ENCODE assay signal across 8 mouse cellular contexts in genomic region chr16:17760657-17761056, GRCm38 (mm10). TPM values are rescaled to one million over a fixed set of nuclear protein-coding genes. Genes with fewer than 3 reads are reported as not detected.
DNase-seq lines count a peak whose midpoint lies in the region; ATAC-seq lines count a peak whose summit lies in the region.

No protein-coding gene starts in this region.

- no peaks in the 10 kb centered on the region for H3K9me3 ChIP-seq in embryonic facial prominence, embryonic 15.5 days (replicated peaks)
- no peaks in the 10 kb centered on the region for H3K9me3 ChIP-seq in limb, embryonic 15.5 days
- H3K9me3 ChIP-seq in midbrain, embryonic 15.5 days: no peaks in the 10 kb centered on the region

- H3K4me3 ChIP-seq in embryonic facial prominence, embryonic 15.5 days (replicated peaks): peak overlapping the region; percentile 61
- H3K4me3 ChIP-seq in limb, embryonic 15.5 days: peak overlapping the region; percentile 75
- H3K4me3 ChIP-seq in midbrain, embryonic 15.5 days: peak overlapping the region; percentile 79

- H3K27ac ChIP-seq in embryonic facial prominence, embryonic 15.5 days (replicated peaks): no peak overlapping the region
- no peak overlapping the region for H3K27ac ChIP-seq in limb, embryonic 15.5 days
- no peak overlapping the region for H3K27ac ChIP-seq in midbrain, embryonic 15.5 days

- WGBS in embryonic facial prominence, embryonic 15.5 days: 28% methylated on average over 8 of the region's 8 CpGs
- WGBS in limb, embryonic 15.5 days: 37% methylated on average over 8 of the region's 8 CpGs
- WGBS in midbrain, embryonic 15.5 days: 36% methylated on average over 8 of the region's 8 CpGs

- no peak overlapping the region for H3K9ac ChIP-seq in embryonic facial prominence, embryonic 15.5 days
- H3K9ac ChIP-seq in limb, embryonic 15.5 days: peak overlapping the region; percentile 85; the same call in 1 of the 2 replicates
- H3K9ac ChIP-seq in midbrain, embryonic 15.5 days: no peak overlapping the region

- H3K27me3 ChIP-seq in embryonic facial prominence, embryonic 15.5 days: no peaks in the 10 kb centered on the region
- no peaks in the 10 kb centered on the region for H3K27me3 ChIP-seq in limb, embryonic 15.5 days
- H3K27me3 ChIP-seq in midbrain, embryonic 15.5 days (replicated peaks): no peaks in the 10 kb centered on the region

- intact Hi-C loops in heart, postnatal 25 days (cut with DNase I): loop anchor here (5.0 kb wide), 1 partner anchor 47 kb away; no protein-coding TSS in a partner anchor

- H3K4me1 ChIP-seq in embryonic facial prominence, embryonic 15.5 days: peaks cover 29% of the 10 kb centered on the region
- H3K4me1 ChIP-seq in limb, embryonic 15.5 days: peaks cover 35% of the 10 kb centered on the region
- peaks cover 37% of the 10 kb centered on the region for H3K4me1 ChIP-seq in midbrain, embryonic 15.5 days

- peak; percentile 90 for DNase-seq in heart, adult 11 months
- DNase-seq in heart, postnatal 25 days (ENCODE audit: low spot score): no peak
- DNase-seq in adrenal gland, postnatal 14 days: peak; percentile 66
- peak; percentile 58 for DNase-seq in heart, postnatal 4 days
- DNase-seq in thymus, postnatal 10 days (ENCODE audit: low spot score in 2 of 2): peak; percentile 14 to 30

- peaks cover 21% of the 10 kb centered on the region for H3K36me3 ChIP-seq in embryonic facial prominence, embryonic 15.5 days
- H3K36me3 ChIP-seq in limb, embryonic 15.5 days: peaks cover 11% of the 10 kb centered on the region
- no peaks in the 10 kb centered on the region; the same call in 1 of the 2 replicates for H3K36me3 ChIP-seq in midbrain, embryonic 15.5 days (replicated peaks)

- ATAC-seq in embryonic facial prominence, embryonic 15.5 days (ENCODE audit: insufficient number of reproducible peaks, low FRiP score, low TSS enrichment, low read depth): no peak
- no peak for ATAC-seq in limb, embryonic 15.5 days (ENCODE audit: insufficient number of reproducible peaks, low FRiP score, low TSS enrichment, low read depth)
- no peak for ATAC-seq in midbrain, embryonic 15.5 days (replicated peaks)

- H3K4me2 ChIP-seq in embryonic facial prominence, embryonic 15.5 days (replicated peaks): peak overlapping the region; percentile 59
- H3K4me2 ChIP-seq in limb, embryonic 15.5 days: peak overlapping the region; percentile 75
- peak overlapping the region; percentile 64 for H3K4me2 ChIP-seq in midbrain, embryonic 15.5 days

RNA-seq across cellular contexts. Expression of gene Klhl22, which starts 1.2 kb away (rescaled TPM):
- 10 to 100 TPM; 16.1 to 16.7 TPM for total RNA-seq in heart, postnatal 25 days (2021)
- 40.3 and 43.1 TPM in 2 replicates for total RNA-seq in adrenal gland, postnatal 14 days (2021)
- 91.5 and 93.4 TPM in 2 replicates for polyA plus RNA-seq in embryonic facial prominence, embryonic 15.5 days (2015; fragmentation: Nextera tagmentation; extraction: Ambion mirVana)
- total RNA-seq in heart, postnatal 4 days (2021): 10 to 100 TPM; 24.6 to 25.1 TPM
- 83.9 and 88.5 TPM in 2 replicates for polyA plus RNA-seq in limb, embryonic 15.5 days (2015; fragmentation: Nextera tagmentation; extraction: Ambion mirVana)
- 93.2 and 93.4 TPM in 2 replicates for polyA plus RNA-seq in midbrain, embryonic 15.5 days (2015; fragmentation: Nextera tagmentation; extraction: Ambion mirVana)

RNA-seq across cellular contexts. Expression of gene Med15, which starts 28.0 kb away (rescaled TPM):
- 10 to 100 TPM; 24.5 to 26.6 TPM for total RNA-seq in heart, postnatal 25 days (2021)
- total RNA-seq in adrenal gland, postnatal 14 days (2021): 51.3 and 60.3 TPM in 2 replicates
- polyA plus RNA-seq in embryonic facial prominence, embryonic 15.5 days (2015; fragmentation: Nextera tagmentation; extraction: Ambion mirVana): 45.9 and 54.6 TPM in 2 replicates
- 10 to 100 TPM; 40.4 to 44.4 TPM for total RNA-seq in heart, postnatal 4 days (2021)
- polyA plus RNA-seq in limb, embryonic 15.5 days (2015; fragmentation: Nextera tagmentation; extraction: Ambion mirVana): 40.6 and 42.8 TPM in 2 replicates
- polyA plus RNA-seq in midbrain, embryonic 15.5 days (2015; fragmentation: Nextera tagmentation; extraction: Ambion mirVana): 53.2 and 59.4 TPM in 2 replicates

RNA-seq across cellular contexts. Expression of gene Scarf2, which starts 36.4 kb away (rescaled TPM):
- 1 to 10 TPM; 5.1 to 5.6 TPM for total RNA-seq in heart, postnatal 25 days (2021)
- 11.3 and 12.4 TPM in 2 replicates for total RNA-seq in adrenal gland, postnatal 14 days (2021)
- polyA plus RNA-seq in embryonic facial prominence, embryonic 15.5 days (2015; fragmentation: Nextera tagmentation; extraction: Ambion mirVana): 40.7 and 43.4 TPM in 2 replicates
- 10 to 100 TPM; 16.6 to 17.7 TPM for total RNA-seq in heart, postnatal 4 days (2021)
- 25.0 and 32.4 TPM in 2 replicates for polyA plus RNA-seq in limb, embryonic 15.5 days (2015; fragmentation: Nextera tagmentation; extraction: Ambion mirVana)
- 1.7 and 2.6 TPM in 2 replicates for polyA plus RNA-seq in midbrain, embryonic 15.5 days (2015; fragmentation: Nextera tagmentation; extraction: Ambion mirVana)
